Mouse (Mus musculus) bone marrow, adult 2 months (tissue): Measurements from ENCODE around the gene Eif4h.

Source experiments
- CTCF ChIP-seq: fragments of 200-500 bp; IDR thresholded peaks from 2 replicates; pipeline ENCODE4 v1.5.1; 2011; ENCODE audit warnings: low read length, control low read depth; ENCODE audit not compliant: control insufficient read depth, insufficient read depth
- POLR2A ChIP-seq: fragments of 200-500 bp; IDR thresholded peaks from 2 replicates; pipeline ENCODE4 v1.6.1; 2011; ENCODE audit warnings: low read depth, mild to moderate bottlenecking, control low read depth, low read length, borderline replicate concordance; ENCODE audit not compliant: control insufficient read depth

DNA sequence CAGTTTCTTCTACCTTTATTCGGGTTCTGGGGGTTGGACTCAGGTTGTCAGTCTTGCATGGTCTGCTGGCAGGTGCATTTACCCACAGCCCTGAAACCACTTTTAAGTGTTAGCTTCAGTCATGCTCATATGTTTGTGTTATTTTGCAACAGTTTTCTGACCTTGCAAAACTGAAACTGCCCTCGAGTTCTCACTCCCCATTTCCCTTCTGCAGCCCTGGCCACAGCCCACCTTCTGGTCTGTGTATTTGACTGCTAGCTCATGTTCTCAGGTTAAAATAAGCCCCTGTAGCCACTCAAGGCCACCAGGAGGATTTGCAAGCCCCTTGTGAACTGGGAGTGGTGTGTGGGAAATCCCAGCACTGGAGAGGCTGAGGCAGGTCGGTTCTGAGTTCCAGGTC is 49.4 kb downstream of the Eif4h start:
- TF ChIP-seq CTCF: no peak
- no peak for TF ChIP-seq POLR2A
